26 mouse cellular contexts compared by ENCODE assay signal in genomic region chr12:48946505-48946904, GRCm38 (mm10).
DNase-seq lines count a peak whose midpoint lies in the region; ATAC-seq and TF ChIP-seq lines count a peak whose summit lies in the region.
"Had no signal": no experiment of that assay in that cellular context is flagged by ENCODE, and none has a peak within 500 bp of the region (broad histone marks: within the 10 kb centered on the region; RNA-seq: fewer than 3 reads in every experiment).

No protein-coding gene starts in this region.

- H3K36me3 ChIP-seq in lung, embryonic 14.5 days (ENCODE audit: insufficient read depth): no peaks in the 10 kb centered on the region
- no peaks in the 10 kb centered on the region for H3K36me3 ChIP-seq in hindbrain, embryonic 12.5 days
- H3K36me3 ChIP-seq: embryonic facial prominence, embryonic 15.5 days; forebrain, embryonic 10.5 days; limb, embryonic 15.5 days; liver, embryonic 15.5 days; midbrain, embryonic 15.5 days had no signal

- peak; percentile 8 for DNase-seq in lung, embryonic 14.5 days
- DNase-seq in lung, postnatal 10 days: no peak
- DNase-seq in ES-CJ7 (ENCODE audit: low read depth, low spot score) (peak; percentile 43), R1 (ENCODE audit: low read depth, low spot score) (peak; percentile 50)
- DNase-seq in retina, postnatal 1 day: peak; percentile 3
- DNase-seq in ovary, postnatal 36 days (ENCODE audit: low spot score): no peak
- DNase-seq: adrenal gland, postnatal 25 days; cerebellum, adult 11-12 months; cerebellum, postnatal 36 days; gastrocnemius, adult 2 months; heart, postnatal 14 days; kidney, adult 11 months; kidney, postnatal 10 days; spleen, adult 18-20 months; thymus, postnatal 4 days had no signal

- no peak overlapping the region for H3K4me3 ChIP-seq in lung, embryonic 14.5 days (ENCODE audit: low read depth, low read length)
- H3K4me3 ChIP-seq in hindbrain, embryonic 12.5 days: no peak overlapping the region
- H3K4me3 ChIP-seq: embryonic facial prominence, embryonic 15.5 days; forebrain, embryonic 10.5 days; gastrocnemius, adult 2 months; limb, embryonic 15.5 days; liver, embryonic 15.5 days; midbrain, embryonic 15.5 days had no signal

- H3K9ac ChIP-seq in lung, embryonic 14.5 days: no peak overlapping the region
- no peak overlapping the region for H3K9ac ChIP-seq in hindbrain, embryonic 12.5 days
- H3K9ac ChIP-seq: embryonic facial prominence, embryonic 15.5 days; hindbrain, embryonic 14.5 days; limb, embryonic 15.5 days; liver, embryonic 15.5 days; midbrain, embryonic 15.5 days had no signal

- H3K9me3 ChIP-seq in lung, embryonic 14.5 days (ENCODE audit: low read depth, low read length): no peaks in the 10 kb centered on the region
- H3K9me3 ChIP-seq in hindbrain, embryonic 12.5 days (replicated peaks): no peaks in the 10 kb centered on the region
- H3K9me3 ChIP-seq: embryonic facial prominence, embryonic 15.5 days; forebrain, embryonic 10.5 days; limb, embryonic 15.5 days; liver, embryonic 15.5 days; midbrain, embryonic 15.5 days had no signal

- 0 out of 2 replicates have a peak, but pooled peaks have one; percentile 15 for TF ChIP-seq CTCF in lung, embryonic 14.5 days (IDR thresholded peaks at IDR 0.05; ENCODE audit: low read depth)

- ATAC-seq in lung, embryonic 14.5 days (ENCODE audit: insufficient read depth): no peak
- ATAC-seq in hindbrain, embryonic 12.5 days (ENCODE audit: low FRiP score): no peak
- ATAC-seq: CD4-positive, CD25-positive, alpha-beta regulatory T cell, adult 4 months; lung, postnatal 0 days; midbrain, embryonic 15.5 days; Patski had no signal

- H3K4me2 ChIP-seq in lung, embryonic 14.5 days: no peak overlapping the region
- no peak overlapping the region for H3K4me2 ChIP-seq in hindbrain, embryonic 12.5 days (replicated peaks)
- H3K4me2 ChIP-seq: embryonic facial prominence, embryonic 15.5 days; heart, embryonic 11.5 days; hindbrain, embryonic 14.5 days; limb, embryonic 15.5 days; liver, embryonic 15.5 days; midbrain, embryonic 15.5 days had no signal

- no peaks in the 10 kb centered on the region for H3K4me1 ChIP-seq in lung, embryonic 14.5 days (ENCODE audit: insufficient read depth)
- H3K4me1 ChIP-seq in hindbrain, embryonic 12.5 days: no peaks in the 10 kb centered on the region
- H3K4me1 ChIP-seq: embryonic facial prominence, embryonic 15.5 days; forebrain, embryonic 10.5 days; limb, embryonic 15.5 days; liver, embryonic 15.5 days; midbrain, embryonic 15.5 days had no signal

- no peaks in the 10 kb centered on the region for H3K27me3 ChIP-seq in lung, embryonic 14.5 days (ENCODE audit: insufficient read depth, low read length)
- no peaks in the 10 kb centered on the region for H3K27me3 ChIP-seq in hindbrain, embryonic 12.5 days
- H3K27me3 ChIP-seq: embryonic facial prominence, embryonic 15.5 days; limb, embryonic 15.5 days; liver, embryonic 15.5 days; midbrain, embryonic 15.5 days; Patski had no signal

- no peak overlapping the region for H3K27ac ChIP-seq in lung, embryonic 14.5 days (ENCODE audit: low read depth)
- H3K27ac ChIP-seq in hindbrain, embryonic 12.5 days: no peak overlapping the region
- H3K27ac ChIP-seq: embryonic facial prominence, embryonic 15.5 days; forebrain, embryonic 10.5 days; gastrocnemius, adult 2 months; hindbrain, embryonic 14.5 days; limb, embryonic 15.5 days; liver, embryonic 15.5 days; midbrain, embryonic 15.5 days had no signal

Comparison
In these comparisons a context has a peak if more than half of its experiments do, and no peak if none do; other contexts are left out.
1. DNase-seq: peak in lung, embryonic 14.5 days (single experiment), ES-CJ7 (single experiment), R1 (single experiment) and retina, postnatal 1 day (single experiment); none in lung, postnatal 10 days (single experiment) and ovary, postnatal 36 days (single experiment).